Mouse (Mus musculus): ENCODE results near the gene Klf16. TPM values are rescaled to one million over a fixed set of nuclear protein-coding genes. Genes with fewer than 3 reads are reported as not detected.

Klf16 gene
- total RNA-seq, 1 experiment = 23.5 TPM

GRCm38 (mm10) chr10:80548428-80549006, 28.6 kb downstream of the Klf16 start:
- Histone ChIP-seq H3K4me3 (ENCODE audit: insufficient read depth in 1 of 2, low read depth in 1 of 2, low read length in 2 of 2, poor library complexity in 1 of 2, severe bottlenecking in 1 of 2) (no peak overlapping the region), H3K27ac (ENCODE audit: insufficient read depth, low read depth, low read length, poor library complexity, severe bottlenecking) (no peak overlapping the region), H3K36me3 (ENCODE audit: control insufficient read depth, insufficient read depth, low read length, poor library complexity, severe bottlenecking) (peaks cover 58% of the 10 kb centered on the region), H3K9me3 (ENCODE audit: control insufficient read depth, insufficient read depth, low read depth, low read length) (no peaks in the 10 kb centered on the region), H3K9ac (ENCODE audit: insufficient read depth, low read depth, low read length, poor library complexity, severe bottlenecking) (no peak overlapping the region), H3K4me1 (ENCODE audit: control insufficient read depth in 2 of 2, insufficient read depth in 2 of 2, low read length in 2 of 2, poor library complexity in 1 of 2) (peaks cover 0 to 6% of the 10 kb centered on the region in 2 experiments; a peak in 1 of 4 replicates)
- in situ Hi-C loops (cut with MboI; ENCODE audit: low sequenced_read_pairs in 2 of 2, unreplicated experiment in 2 of 2) = no loop called here
- no peak for DNase-seq (ENCODE audit: low read depth, low spot score)
- TF ChIP-seq HCFC1 (IDR thresholded peaks at IDR 0.05; ENCODE audit: borderline replicate concordance, insufficient read depth, low read length) (no peak), ZC3H11A (IDR thresholded peaks at IDR 0.05; ENCODE audit: borderline replicate concordance, low read depth, low read length) (no peak), ZNF384 (IDR thresholded peaks at IDR 0.05; ENCODE audit: low read depth, low read length) (no peak), CHD2 (IDR thresholded peaks at IDR 0.05; ENCODE audit: low read depth, low read length) (no peak), MAFK (IDR thresholded peaks at IDR 0.05; ENCODE audit: insufficient read depth, low read depth, low read length) (no peak)

GRCm38 (mm10) chr10:80547539-80547938, 29.6 kb downstream of the Klf16 start:
- H3K9me3 ChIP-seq (ENCODE audit: control insufficient read depth, insufficient read depth, low read depth, low read length) = no peaks in the 10 kb centered on the region
- no peak overlapping the region for H3K4me3 ChIP-seq (ENCODE audit: insufficient read depth in 1 of 2, low read depth in 1 of 2, low read length in 2 of 2, poor library complexity in 1 of 2, severe bottlenecking in 1 of 2)
- peaks cover 0 to 3% of the 10 kb centered on the region in 2 experiments; a peak in 1 of 4 replicates for H3K4me1 ChIP-seq (ENCODE audit: control insufficient read depth in 2 of 2, insufficient read depth in 2 of 2, low read length in 2 of 2, poor library complexity in 1 of 2)
- in situ Hi-C loops (cut with MboI; ENCODE audit: low sequenced_read_pairs in 2 of 2, unreplicated experiment in 2 of 2) = no loop called here
- TF ChIP-seq CHD2 (IDR thresholded peaks at IDR 0.05; ENCODE audit: low read depth, low read length) = no peak
- no peak for TF ChIP-seq ZNF384 (IDR thresholded peaks at IDR 0.05; ENCODE audit: low read depth, low read length)
- TF ChIP-seq MAFK (IDR thresholded peaks at IDR 0.05; ENCODE audit: insufficient read depth, low read depth, low read length) = no peak
- no peak for TF ChIP-seq HCFC1 (IDR thresholded peaks at IDR 0.05; ENCODE audit: borderline replicate concordance, insufficient read depth, low read length)
- no peak for TF ChIP-seq ZC3H11A (IDR thresholded peaks at IDR 0.05; ENCODE audit: borderline replicate concordance, low read depth, low read length)
- no peak for DNase-seq (ENCODE audit: low read depth, low spot score)
- peaks cover 68% of the 10 kb centered on the region for H3K36me3 ChIP-seq (ENCODE audit: control insufficient read depth, insufficient read depth, low read length, poor library complexity, severe bottlenecking)
- no peak overlapping the region for H3K27ac ChIP-seq (ENCODE audit: insufficient read depth, low read depth, low read length, poor library complexity, severe bottlenecking)
- no peak overlapping the region for H3K9ac ChIP-seq (ENCODE audit: insufficient read depth, low read depth, low read length, poor library complexity, severe bottlenecking)

- H3K4me3 ChIP-seq (ENCODE audit: insufficient read depth in 1 of 2, low read depth in 1 of 2, low read length in 2 of 2, poor library complexity in 1 of 2, severe bottlenecking in 1 of 2) = no peak overlapping the region
- no peaks in the 10 kb centered on the region for H3K4me1 ChIP-seq (ENCODE audit: control insufficient read depth in 2 of 2, insufficient read depth in 2 of 2, low read length in 2 of 2, poor library complexity in 1 of 2)
- H3K36me3 ChIP-seq (ENCODE audit: control insufficient read depth, insufficient read depth, low read length, poor library complexity, severe bottlenecking) = peaks cover 74% of the 10 kb centered on the region
- no peak overlapping the region for H3K9ac ChIP-seq (ENCODE audit: insufficient read depth, low read depth, low read length, poor library complexity, severe bottlenecking)
- H3K9me3 ChIP-seq (ENCODE audit: control insufficient read depth, insufficient read depth, low read depth, low read length) = no peaks in the 10 kb centered on the region
- TF ChIP-seq MAFK (IDR thresholded peaks at IDR 0.05; ENCODE audit: insufficient read depth, low read depth, low read length) = no peak
- no peak for TF ChIP-seq CHD2 (IDR thresholded peaks at IDR 0.05; ENCODE audit: low read depth, low read length)
- TF ChIP-seq ZC3H11A (IDR thresholded peaks at IDR 0.05; ENCODE audit: borderline replicate concordance, low read depth, low read length) = no peak
- TF ChIP-seq ZNF384 (IDR thresholded peaks at IDR 0.05; ENCODE audit: low read depth, low read length) = no peak
- TF ChIP-seq HCFC1 (IDR thresholded peaks at IDR 0.05; ENCODE audit: borderline replicate concordance, insufficient read depth, low read length) = no peak
- no peak for DNase-seq (ENCODE audit: low read depth, low spot score)
- H3K27ac ChIP-seq (ENCODE audit: insufficient read depth, low read depth, low read length, poor library complexity, severe bottlenecking) = no peak overlapping the region
- in situ Hi-C loops (cut with MboI; ENCODE audit: low sequenced_read_pairs in 2 of 2, unreplicated experiment in 2 of 2) = no loop called here
Measured at GRCm38 (mm10) chr10:80546945-80547344, 30.2 kb downstream of the Klf16 start.

- no peaks in the 10 kb centered on the region for H3K4me1 ChIP-seq (ENCODE audit: control insufficient read depth in 2 of 2, insufficient read depth in 2 of 2, low read length in 2 of 2, poor library complexity in 1 of 2)
- DNase-seq (ENCODE audit: low read depth, low spot score) = no peak
- in situ Hi-C loops (cut with MboI; ENCODE audit: low sequenced_read_pairs in 2 of 2, unreplicated experiment in 2 of 2) = no loop called here
- no peaks in the 10 kb centered on the region for H3K9me3 ChIP-seq (ENCODE audit: control insufficient read depth, insufficient read depth, low read depth, low read length)
- TF ChIP-seq HCFC1 (IDR thresholded peaks at IDR 0.05; ENCODE audit: borderline replicate concordance, insufficient read depth, low read length) (no peak), MAFK (IDR thresholded peaks at IDR 0.05; ENCODE audit: insufficient read depth, low read depth, low read length) (no peak), ZNF384 (IDR thresholded peaks at IDR 0.05; ENCODE audit: low read depth, low read length) (no peak), CHD2 (IDR thresholded peaks at IDR 0.05; ENCODE audit: low read depth, low read length) (no peak), ZC3H11A (IDR thresholded peaks at IDR 0.05; ENCODE audit: borderline replicate concordance, low read depth, low read length) (no peak)
- peaks cover 78% of the 10 kb centered on the region for H3K36me3 ChIP-seq (ENCODE audit: control insufficient read depth, insufficient read depth, low read length, poor library complexity, severe bottlenecking)
- no peak overlapping the region for H3K27ac ChIP-seq (ENCODE audit: insufficient read depth, low read depth, low read length, poor library complexity, severe bottlenecking)
- no peak overlapping the region for H3K4me3 ChIP-seq (ENCODE audit: insufficient read depth in 1 of 2, low read depth in 1 of 2, low read length in 2 of 2, poor library complexity in 1 of 2, severe bottlenecking in 1 of 2)
- no peak overlapping the region for H3K9ac ChIP-seq (ENCODE audit: insufficient read depth, low read depth, low read length, poor library complexity, severe bottlenecking)
Measured at GRCm38 (mm10) chr10:80545590-80545989, 31.5 kb downstream of the Klf16 start.
